Mouse (Mus musculus): ENCODE measurements at regions not wholly inside any gene's neighbourhood (a gene's known extent, or its start where the extent isn't known, plus 50 kb on each side); places are given as distances from the start of the nearest gene placed in this dataset.

- 31% methylated on average over 2 of the region's 2 CpGs for WGBS
- ATAC-seq (replicated peaks; ENCODE audit: insufficient number of reproducible peaks, low FRiP score, low TSS enrichment, low read depth) = no peak
- no peak overlapping the region for H3K4me3 ChIP-seq (ENCODE audit: low read depth, low read length)
Measured at GRCm38 (mm10) chr13:83360529-83360928, 143.3 kb upstream of the Mef2c start.

DNA sequence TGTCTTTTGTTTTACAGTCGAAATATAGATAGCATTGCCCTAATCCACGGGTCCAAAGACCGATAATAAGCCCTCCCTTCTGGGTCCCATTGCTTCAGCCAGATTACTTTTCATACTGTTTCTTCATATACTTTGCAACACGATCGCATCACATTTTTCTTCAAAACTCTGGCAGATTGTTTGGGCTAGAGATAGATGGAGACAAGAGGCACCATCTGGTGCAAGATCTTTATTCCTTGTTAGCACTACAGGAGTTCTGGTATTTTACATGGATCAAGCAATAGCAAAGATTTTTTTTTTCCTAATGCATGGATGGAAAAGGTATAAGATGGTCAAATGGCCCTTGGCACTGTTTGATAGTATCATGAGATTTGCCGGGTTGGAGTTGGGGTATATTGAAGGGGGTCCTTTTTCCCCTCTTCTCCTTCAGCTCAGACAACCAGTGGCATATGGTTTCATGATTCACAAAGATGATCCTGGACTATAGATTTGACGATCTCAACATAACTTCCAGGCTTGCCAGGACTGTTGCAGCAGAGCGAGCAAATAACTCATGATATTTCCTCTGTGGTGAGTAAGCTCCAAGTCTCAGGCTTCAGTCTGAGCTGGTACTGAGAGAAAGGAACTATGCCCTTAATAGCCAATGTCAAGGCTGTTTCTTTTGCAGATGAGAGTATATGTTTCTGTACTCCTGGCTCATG, 127.6 kb upstream of the Mef2c start:
- H3K36me3 ChIP-seq (replicated peaks; ENCODE audit: control insufficient read depth, insufficient read depth, low read depth, low read length) = no peaks in the 10 kb centered on the region
- H3K27me3 ChIP-seq (ENCODE audit: control insufficient read depth, insufficient read depth, low read length) = no peaks in the 10 kb centered on the region
- no peak overlapping the region for H3K9ac ChIP-seq (replicated peaks; ENCODE audit: low read length)
- no peak for ATAC-seq (replicated peaks; ENCODE audit: insufficient number of reproducible peaks, low FRiP score, low TSS enrichment, low read depth)
- H3K4me1 ChIP-seq (ENCODE audit: control insufficient read depth, insufficient read depth, low read length) = no peaks in the 10 kb centered on the region
- WGBS = 86% methylated on average over 8 of the region's 8 CpGs
- no peak overlapping the region for H3K4me3 ChIP-seq (ENCODE audit: low read depth, low read length)
- H3K4me2 ChIP-seq (ENCODE audit: low read depth, low read length) = no peak overlapping the region
- no peak overlapping the region for H3K27ac ChIP-seq (replicated peaks; ENCODE audit: low read depth, low read length)
- no peak for DNase-seq (ENCODE audit: low spot score)
- H3K9me3 ChIP-seq (replicated peaks; ENCODE audit: control insufficient read depth, low read length) = no peaks in the 10 kb centered on the region

More at GRCm38 (mm10) chr13:83360529-83360928, 143.3 kb upstream of the Mef2c start:
- Histone ChIP-seq H3K9ac (replicated peaks; ENCODE audit: low read length) (no peak overlapping the region), H3K4me1 (ENCODE audit: control insufficient read depth, insufficient read depth, low read length) (no peaks in the 10 kb centered on the region), H3K9me3 (replicated peaks; ENCODE audit: control insufficient read depth, low read length) (no peaks in the 10 kb centered on the region), H3K36me3 (replicated peaks; ENCODE audit: control insufficient read depth, insufficient read depth, low read depth, low read length) (no peaks in the 10 kb centered on the region), H3K27ac (replicated peaks; ENCODE audit: low read depth, low read length) (no peak overlapping the region), H3K27me3 (ENCODE audit: control insufficient read depth, insufficient read depth, low read length) (no peaks in the 10 kb centered on the region), H3K4me2 (ENCODE audit: low read depth, low read length) (no peak overlapping the region)
- no peak for DNase-seq (ENCODE audit: low spot score)

GRCm38 (mm10) chr13:83378644-83379043, 125.2 kb upstream of the Mef2c start:
- Histone ChIP-seq H3K9me3 (replicated peaks; ENCODE audit: control insufficient read depth, low read length) (no peaks in the 10 kb centered on the region), H3K4me3 (ENCODE audit: low read depth, low read length) (no peak overlapping the region), H3K27ac (replicated peaks; ENCODE audit: low read depth, low read length) (no peak overlapping the region), H3K4me1 (ENCODE audit: control insufficient read depth, insufficient read depth, low read length) (no peaks in the 10 kb centered on the region), H3K9ac (replicated peaks; ENCODE audit: low read length) (no peak overlapping the region), H3K4me2 (ENCODE audit: low read depth, low read length) (no peak overlapping the region), H3K27me3 (ENCODE audit: control insufficient read depth, insufficient read depth, low read length) (no peaks in the 10 kb centered on the region), H3K36me3 (replicated peaks; ENCODE audit: control insufficient read depth, insufficient read depth, low read depth, low read length) (no peaks in the 10 kb centered on the region)
- no peak for ATAC-seq (replicated peaks; ENCODE audit: insufficient number of reproducible peaks, low FRiP score, low TSS enrichment, low read depth)
- no peak for DNase-seq (ENCODE audit: low spot score)
- WGBS = 54% methylated on average over 3 of the region's 3 CpGs

- H3K9ac ChIP-seq (replicated peaks; ENCODE audit: low read length) = no peak overlapping the region
- H3K4me3 ChIP-seq (ENCODE audit: low read depth, low read length) = no peak overlapping the region
- no peak overlapping the region for H3K27ac ChIP-seq (replicated peaks; ENCODE audit: low read depth, low read length)
- H3K36me3 ChIP-seq (replicated peaks; ENCODE audit: control insufficient read depth, insufficient read depth, low read depth, low read length) = no peaks in the 10 kb centered on the region
- H3K4me2 ChIP-seq (ENCODE audit: low read depth, low read length) = no peak overlapping the region
- ATAC-seq (replicated peaks; ENCODE audit: insufficient number of reproducible peaks, low FRiP score, low TSS enrichment, low read depth) (no peak), DNase-seq (ENCODE audit: low spot score) (no peak)
- H3K9me3 ChIP-seq (replicated peaks; ENCODE audit: control insufficient read depth, low read length) = no peaks in the 10 kb centered on the region
- H3K4me1 ChIP-seq (ENCODE audit: control insufficient read depth, insufficient read depth, low read length) = no peaks in the 10 kb centered on the region
- 93% methylated on average over 3 of the region's 3 CpGs for WGBS
- H3K27me3 ChIP-seq (ENCODE audit: control insufficient read depth, insufficient read depth, low read length) = no peaks in the 10 kb centered on the region
Measured at GRCm38 (mm10) chr13:83382609-83383008, 121.2 kb upstream of the Mef2c start.

DNA sequence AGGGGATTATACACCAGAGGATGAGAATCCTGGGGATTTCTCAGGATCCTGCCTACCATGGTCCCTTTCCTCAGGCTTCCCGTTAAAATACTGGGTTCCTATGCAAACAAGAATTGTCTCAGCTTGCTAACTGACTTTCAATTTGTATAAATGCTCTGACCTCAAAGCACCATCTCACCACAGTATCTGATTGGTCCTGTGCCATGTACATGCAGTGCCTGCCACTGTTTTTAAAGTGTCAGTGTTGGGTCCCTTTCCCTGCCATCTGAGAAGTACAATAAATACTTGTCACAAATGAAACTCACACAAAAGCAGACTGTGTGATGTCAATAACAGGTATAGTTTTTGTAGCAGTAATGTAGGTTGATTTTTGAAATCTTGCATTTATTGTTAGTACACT, 109.1 kb upstream of the Mef2c start:
- Histone ChIP-seq H3K4me2 (ENCODE audit: low read depth, low read length) (no peak overlapping the region), H3K27ac (replicated peaks; ENCODE audit: low read depth, low read length) (no peak overlapping the region), H3K9ac (replicated peaks; ENCODE audit: low read length) (no peak overlapping the region), H3K27me3 (ENCODE audit: control insufficient read depth, insufficient read depth, low read length) (no peaks in the 10 kb centered on the region), H3K36me3 (replicated peaks; ENCODE audit: control insufficient read depth, insufficient read depth, low read depth, low read length) (no peaks in the 10 kb centered on the region), H3K4me3 (ENCODE audit: low read depth, low read length) (no peak overlapping the region), H3K9me3 (replicated peaks; ENCODE audit: control insufficient read depth, low read length) (no peaks in the 10 kb centered on the region), H3K4me1 (ENCODE audit: control insufficient read depth, insufficient read depth, low read length) (no peaks in the 10 kb centered on the region)
- no peak for DNase-seq (ENCODE audit: low spot score)
- WGBS = 71% methylated on average over 1 of the region's 1 CpGs
- no peak for ATAC-seq (replicated peaks; ENCODE audit: insufficient number of reproducible peaks, low FRiP score, low TSS enrichment, low read depth)

GRCm38 (mm10) chr13:83399381-83399780, 104.5 kb upstream of the Mef2c start:
- no peak for DNase-seq (ENCODE audit: low spot score)
- Histone ChIP-seq H3K36me3 (replicated peaks; ENCODE audit: control insufficient read depth, insufficient read depth, low read depth, low read length) (no peaks in the 10 kb centered on the region), H3K27ac (replicated peaks; ENCODE audit: low read depth, low read length) (no peak overlapping the region), H3K27me3 (ENCODE audit: control insufficient read depth, insufficient read depth, low read length) (no peaks in the 10 kb centered on the region), H3K4me3 (ENCODE audit: low read depth, low read length) (no peak overlapping the region), H3K9ac (replicated peaks; ENCODE audit: low read length) (no peak overlapping the region), H3K4me2 (ENCODE audit: low read depth, low read length) (no peak overlapping the region), H3K9me3 (replicated peaks; ENCODE audit: control insufficient read depth, low read length) (no peaks in the 10 kb centered on the region), H3K4me1 (ENCODE audit: control insufficient read depth, insufficient read depth, low read length) (no peaks in the 10 kb centered on the region)
- no peak for ATAC-seq (replicated peaks; ENCODE audit: insufficient number of reproducible peaks, low FRiP score, low TSS enrichment, low read depth)
- WGBS = 90% methylated on average over 6 of the region's 6 CpGs

DNA sequence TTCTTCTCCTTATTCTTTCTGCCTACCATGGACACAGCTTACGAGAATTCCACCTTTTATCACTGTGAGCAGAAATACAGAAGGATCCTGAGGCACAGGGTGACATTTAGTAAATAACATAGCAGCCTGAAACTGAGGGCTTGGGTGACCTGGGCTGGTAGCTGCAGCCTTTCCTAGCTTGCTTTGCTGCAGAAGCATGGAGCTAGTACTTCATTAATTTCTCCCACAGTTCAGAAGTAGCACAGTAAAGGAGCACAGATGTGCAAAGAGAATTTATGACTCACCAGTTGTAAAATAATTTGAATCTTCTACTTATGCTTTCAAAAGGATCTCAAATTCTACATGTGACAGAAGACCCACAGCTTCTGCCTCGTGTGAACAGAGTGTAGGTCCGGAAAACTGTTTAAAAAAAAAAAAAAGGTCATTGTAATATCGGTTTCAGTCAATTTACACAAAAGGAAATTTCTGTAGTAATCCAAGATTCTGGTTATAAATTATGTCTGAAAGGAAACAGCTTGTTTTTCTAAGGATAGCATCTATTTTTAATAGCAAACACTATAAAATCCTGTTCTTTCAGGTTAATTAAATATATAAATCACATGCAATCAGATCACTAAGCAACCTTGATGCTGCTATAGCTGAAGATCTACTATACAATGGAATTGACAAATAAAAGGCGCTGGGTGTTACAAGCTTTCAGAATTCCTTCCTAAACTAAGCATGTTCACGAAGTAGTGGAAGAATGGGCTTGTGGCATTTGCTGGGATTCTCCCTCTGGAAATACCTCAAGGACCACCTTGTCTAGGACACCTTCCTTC, 64.0 kb upstream of the Mef2c start:
- no peak for DNase-seq (ENCODE audit: low spot score)
- no peak overlapping the region for H3K4me3 ChIP-seq (ENCODE audit: low read depth, low read length)
- H3K36me3 ChIP-seq (replicated peaks; ENCODE audit: control insufficient read depth, insufficient read depth, low read depth, low read length) = no peaks in the 10 kb centered on the region
- no peaks in the 10 kb centered on the region for H3K9me3 ChIP-seq (replicated peaks; ENCODE audit: control insufficient read depth, low read length)
- H3K9ac ChIP-seq (replicated peaks; ENCODE audit: low read length) = no peak overlapping the region
- no peak for ATAC-seq (replicated peaks; ENCODE audit: insufficient number of reproducible peaks, low FRiP score, low TSS enrichment, low read depth)
- H3K4me2 ChIP-seq (ENCODE audit: low read depth, low read length) = no peak overlapping the region
- H3K27ac ChIP-seq (replicated peaks; ENCODE audit: low read depth, low read length) = no peak overlapping the region
- 77% methylated on average over 6 of the region's 6 CpGs for WGBS
- H3K4me1 ChIP-seq (ENCODE audit: control insufficient read depth, insufficient read depth, low read length) = no peaks in the 10 kb centered on the region
- no peaks in the 10 kb centered on the region for H3K27me3 ChIP-seq (ENCODE audit: control insufficient read depth, insufficient read depth, low read length)

DNA sequence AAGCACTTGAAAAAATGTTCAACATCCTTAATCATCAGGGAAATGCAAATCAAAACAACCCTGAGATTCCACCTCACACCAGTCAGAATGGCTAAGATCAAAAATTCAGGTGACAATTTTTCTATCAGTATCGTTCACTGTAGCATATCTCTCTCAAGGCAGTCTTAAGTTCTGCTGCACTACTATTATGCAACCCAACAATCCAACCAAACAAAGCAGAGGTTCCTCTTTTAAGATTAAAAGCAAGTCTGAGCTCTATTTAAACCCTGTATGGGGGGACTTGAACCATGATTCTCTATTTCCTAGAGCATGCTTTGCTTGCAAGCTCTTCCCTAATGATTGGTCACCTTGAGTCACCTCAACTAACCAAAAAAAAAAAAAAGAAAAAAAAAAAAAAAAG, 59.6 kb upstream of the Mef2c start:
- no peaks in the 10 kb centered on the region for H3K4me1 ChIP-seq (ENCODE audit: control insufficient read depth, insufficient read depth, low read length)
- ATAC-seq (replicated peaks; ENCODE audit: insufficient number of reproducible peaks, low FRiP score, low TSS enrichment, low read depth) (no peak), DNase-seq (ENCODE audit: low spot score) (no peak)
- H3K27ac ChIP-seq (replicated peaks; ENCODE audit: low read depth, low read length) = no peak overlapping the region
- no peaks in the 10 kb centered on the region for H3K36me3 ChIP-seq (replicated peaks; ENCODE audit: control insufficient read depth, insufficient read depth, low read depth, low read length)
- H3K9ac ChIP-seq (replicated peaks; ENCODE audit: low read length) = no peak overlapping the region
- H3K27me3 ChIP-seq (ENCODE audit: control insufficient read depth, insufficient read depth, low read length) = no peaks in the 10 kb centered on the region
- no peaks in the 10 kb centered on the region for H3K9me3 ChIP-seq (replicated peaks; ENCODE audit: control insufficient read depth, low read length)
- 88% methylated on average over 1 of the region's 1 CpGs for WGBS
- H3K4me3 ChIP-seq (ENCODE audit: low read depth, low read length) = no peak overlapping the region
- no peak overlapping the region for H3K4me2 ChIP-seq (ENCODE audit: low read depth, low read length)

All from embryonic facial prominence, embryonic 11.5 days (tissue).